Mouse (Mus musculus) lung, embryonic 14.5 days (tissue): ENCODE measurements around the gene Pkp2. TPM values are rescaled to one million over a fixed set of nuclear protein-coding genes. Genes with fewer than 3 reads are reported as not detected.

Experiments used
- ATAC-seq: fragments of 200-750 bp; cut with Nextera tagmentation; 2 replicates; pipeline ENCODE4 v1.8.0; 2017; ENCODE audit warnings: mild to moderate bottlenecking, moderate TSS enrichment, moderate library complexity; ENCODE audit not compliant: insufficient read depth
- DNase-seq: peaks from one replicate; pipeline ENCODE4 v3.0.0-alpha.2; 2015
- H3K27ac ChIP-seq: fragments of 300-500 bp; sonication (generic); 2 replicates; pipeline ENCODE4 v1.5.1; 2014; ENCODE audit warnings: low read depth, mild to moderate bottlenecking, moderate library complexity
- H3K27me3 ChIP-seq: fragments of 300-500 bp; sonication (generic); 2 replicates; pipeline ENCODE4 v1.6.1; 2014; ENCODE audit warnings: low read length, control low read depth; ENCODE audit not compliant: insufficient read depth
- H3K36me3 ChIP-seq: fragments of 300-500 bp; sonication (generic); 2 replicates; pipeline ENCODE4 v1.6.1; 2014; ENCODE audit warnings: control low read depth; ENCODE audit not compliant: insufficient read depth
- H3K4me1 ChIP-seq: fragments of 300-500 bp; sonication (generic); 2 replicates; pipeline ENCODE4 v1.6.1; 2014; ENCODE audit warnings: antibody characterized with exemption, control low read depth; ENCODE audit not compliant: insufficient read depth
- H3K4me2 ChIP-seq: fragments of 300-500 bp; sonication (generic); 2 replicates; pipeline ENCODE4 v1.6.1; 2014; ENCODE audit warnings: mild to moderate bottlenecking
- H3K4me3 ChIP-seq: fragments of 300-500 bp; sonication (generic); 2 replicates; pipeline ENCODE4 v1.5.1; 2014; ENCODE audit warnings: low read depth, low read length
- H3K9ac ChIP-seq: fragments of 300-500 bp; sonication (generic); 2 replicates; pipeline ENCODE4 v1.6.1; 2014
- H3K9me3 ChIP-seq: fragments of 300-500 bp; sonication (generic); 2 replicates; pipeline ENCODE4 v1.6.1; 2016; ENCODE audit warnings: low read depth, low read length, control low read depth
- CTCF ChIP-seq: IDR thresholded peaks from 2 replicates; pipeline ENCODE4 v1.5.1; 2016; ENCODE audit warnings: antibody characterized with exemption, low read depth
- WGBS: fragments of 180-500 bp; shearing (Covaris S2); extraction: QIAGEN DNeasy Blood & Tissue Kit; methylation state at CpG from one replicate; pipeline ENCODE4 v1.1.7; 2014; 5-methylcytosine and 5-hydroxymethylcytosine counted together
- polyA plus RNA-seq: library from polyadenylated mRNA; unstranded; fragments of >200 nt; fragmentation: Nextera tagmentation; extraction: Ambion mirVana; gene quantifications from 2 replicates; pipeline ENCODE4 v1.2.1, GENCODE M21; 2014

The Pkp2 gene
- polyA plus RNA-seq, 1 experiment from 2014 or later, result 8.4 TPM

- H3K27ac ChIP-seq, result no peak overlapping the region
These were observed 47.8 kb downstream of the Pkp2 start for GRCm38 (mm10) chr16:16260882-16261281.

DNA sequence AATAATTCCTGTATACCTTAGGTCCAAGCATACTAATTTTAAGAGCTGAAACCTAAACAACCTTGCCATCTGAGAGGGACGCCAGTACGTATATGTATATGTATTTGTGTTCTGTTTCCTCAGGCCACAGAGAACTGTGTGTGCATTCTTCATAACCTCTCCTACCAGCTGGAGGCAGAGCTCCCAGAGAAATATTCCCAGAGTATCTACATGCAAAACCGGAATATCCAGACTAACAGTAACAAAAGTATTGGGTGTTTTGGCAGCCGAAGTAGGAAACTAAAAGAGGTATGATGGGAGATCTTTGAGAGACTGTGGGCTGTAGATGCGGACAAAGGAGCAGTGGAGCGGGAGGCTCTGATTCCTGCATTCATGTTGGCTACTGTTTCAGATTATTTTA, 48.4 kb downstream of the Pkp2 start:
- no peaks in the 10 kb centered on the region for H3K9me3 ChIP-seq
- H3K27ac ChIP-seq, result no peak overlapping the region; the same call in 1 of the 2 replicates
- no peaks in the 10 kb centered on the region for H3K4me1 ChIP-seq
- 82% methylated on average over 6 of the region's 6 CpGs for whole genome bisulfite sequencing
- H3K4me2 ChIP-seq, result no peak overlapping the region
- TF ChIP-seq CTCF, result no peak
- H3K4me3 ChIP-seq, result no peak overlapping the region
- no peak overlapping the region for H3K9ac ChIP-seq
- ATAC-seq (no peak), DNase-seq (peak; percentile 3)
- H3K27me3 ChIP-seq, result no peaks in the 10 kb centered on the region
- no peaks in the 10 kb centered on the region for H3K36me3 ChIP-seq

More at GRCm38 (mm10) chr16:16260882-16261281, 47.8 kb downstream of the Pkp2 start:
- Histone ChIP-seq H3K4me2 (no peak overlapping the region), H3K4me3 (no peak overlapping the region), H3K36me3 (no peaks in the 10 kb centered on the region), H3K9ac (no peak overlapping the region), H3K9me3 (no peaks in the 10 kb centered on the region), H3K4me1 (no peaks in the 10 kb centered on the region), H3K27me3 (no peaks in the 10 kb centered on the region)
- ATAC-seq, result no peak
- TF ChIP-seq CTCF, result no peak
- 87% methylated on average over 5 of the region's 5 CpGs for WGBS
- DNase-seq, result no peak

DNA sequence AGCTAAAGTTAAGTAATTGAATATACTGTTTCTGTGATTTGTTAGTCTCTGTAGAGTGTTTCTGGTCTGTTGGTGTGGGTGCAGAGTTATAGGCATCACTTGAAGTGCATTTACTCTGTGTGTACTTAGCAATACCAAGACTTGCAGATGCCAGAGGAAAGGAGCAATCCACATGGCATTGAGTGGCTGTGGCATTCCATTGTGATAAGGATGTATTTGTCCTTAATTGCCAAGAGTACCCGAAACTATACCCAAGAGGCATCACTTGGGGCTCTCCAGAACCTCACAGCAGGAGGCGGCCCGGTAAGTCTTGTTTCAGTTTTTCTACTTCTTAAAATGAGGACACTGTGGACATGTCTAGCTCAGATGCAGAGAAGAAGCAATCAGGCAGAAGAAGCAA, 49.3 kb downstream of the Pkp2 start:
- DNase-seq (no peak), ATAC-seq (no peak)
- Histone ChIP-seq H3K4me3 (no peak overlapping the region), H3K27ac (no peak overlapping the region), H3K36me3 (no peaks in the 10 kb centered on the region), H3K27me3 (no peaks in the 10 kb centered on the region), H3K4me1 (no peaks in the 10 kb centered on the region), H3K9me3 (no peaks in the 10 kb centered on the region), H3K9ac (no peak overlapping the region), H3K4me2 (no peak overlapping the region)
- WGBS, result 79% methylated on average over 3 of the region's 3 CpGs
- no peak for TF ChIP-seq CTCF

DNA sequence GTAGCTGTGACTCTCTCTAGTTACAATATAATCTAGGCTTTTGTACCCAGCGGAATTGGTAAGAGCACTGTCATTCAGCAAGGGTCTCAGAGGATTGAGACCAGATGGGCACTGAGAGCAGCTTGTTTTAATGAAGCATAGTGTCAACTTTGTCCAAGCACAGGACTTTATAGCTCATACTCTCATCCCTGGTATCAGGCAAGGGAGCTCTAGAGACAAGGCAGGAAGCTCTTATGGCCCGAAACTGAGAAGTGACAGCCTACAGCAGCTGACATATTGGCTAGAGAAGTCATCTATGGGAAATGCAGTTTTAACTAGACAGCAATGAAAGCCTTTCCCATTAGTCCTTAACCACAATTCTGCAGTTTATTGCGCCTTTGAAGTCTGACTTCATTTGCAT, 59.9 kb downstream of the Pkp2 start:
- TF ChIP-seq CTCF, result no peak
- 56% methylated on average over 3 of the region's 3 CpGs for WGBS
- no peak overlapping the region for H3K9ac ChIP-seq
- H3K4me1 ChIP-seq, result no peaks in the 10 kb centered on the region
- no peaks in the 10 kb centered on the region for H3K9me3 ChIP-seq
- H3K27ac ChIP-seq, result no peak overlapping the region
- no peaks in the 10 kb centered on the region for H3K27me3 ChIP-seq
- no peak overlapping the region for H3K4me3 ChIP-seq
- DNase-seq, result no peak
- no peak for ATAC-seq
- H3K36me3 ChIP-seq, result no peaks in the 10 kb centered on the region
- no peak overlapping the region for H3K4me2 ChIP-seq

- no peak for TF ChIP-seq CTCF
- no peak for ATAC-seq
- Histone ChIP-seq H3K9me3 (no peaks in the 10 kb centered on the region), H3K4me3 (no peak overlapping the region), H3K4me1 (no peaks in the 10 kb centered on the region), H3K27ac (no peak overlapping the region), H3K36me3 (no peaks in the 10 kb centered on the region), H3K9ac (no peak overlapping the region), H3K4me2 (no peak overlapping the region), H3K27me3 (no peaks in the 10 kb centered on the region)
- 80% methylated on average over 6 of the region's 6 CpGs for WGBS
- DNase-seq, result no peak
These were observed 60.6 kb downstream of the Pkp2 start for GRCm38 (mm10) chr16:16273752-16274151.

- peak; percentile 99 for ATAC-seq
- Histone ChIP-seq H3K36me3 (peaks cover 16% of the 10 kb centered on the region), H3K4me3 (peak within 1 kb of the TSS; percentile 96), H3K4me2 (peak within 1 kb of the TSS; percentile 77), H3K27ac (peak within 1 kb of the TSS; percentile 97), H3K9me3 (no peaks in the 10 kb centered on the region), H3K9ac (peak within 1 kb of the TSS; percentile 91), H3K4me1 (peaks cover 3% of the 10 kb centered on the region; the same call in 1 of the 2 replicates), H3K27me3 (no peaks in the 10 kb centered on the region)
- peak; percentile 96 for DNase-seq
- peak; percentile 83 for TF ChIP-seq CTCF
- under 1% methylated on average over 50 of the region's 50 CpGs for WGBS
These were observed 89.4 kb downstream of the Pkp2 start, which contains the start of gene Yars2 for GRCm38 (mm10) chr16:16302369-16303137. Gene Yars2 (plus strand): TSS chr16:16302965.

DNA sequence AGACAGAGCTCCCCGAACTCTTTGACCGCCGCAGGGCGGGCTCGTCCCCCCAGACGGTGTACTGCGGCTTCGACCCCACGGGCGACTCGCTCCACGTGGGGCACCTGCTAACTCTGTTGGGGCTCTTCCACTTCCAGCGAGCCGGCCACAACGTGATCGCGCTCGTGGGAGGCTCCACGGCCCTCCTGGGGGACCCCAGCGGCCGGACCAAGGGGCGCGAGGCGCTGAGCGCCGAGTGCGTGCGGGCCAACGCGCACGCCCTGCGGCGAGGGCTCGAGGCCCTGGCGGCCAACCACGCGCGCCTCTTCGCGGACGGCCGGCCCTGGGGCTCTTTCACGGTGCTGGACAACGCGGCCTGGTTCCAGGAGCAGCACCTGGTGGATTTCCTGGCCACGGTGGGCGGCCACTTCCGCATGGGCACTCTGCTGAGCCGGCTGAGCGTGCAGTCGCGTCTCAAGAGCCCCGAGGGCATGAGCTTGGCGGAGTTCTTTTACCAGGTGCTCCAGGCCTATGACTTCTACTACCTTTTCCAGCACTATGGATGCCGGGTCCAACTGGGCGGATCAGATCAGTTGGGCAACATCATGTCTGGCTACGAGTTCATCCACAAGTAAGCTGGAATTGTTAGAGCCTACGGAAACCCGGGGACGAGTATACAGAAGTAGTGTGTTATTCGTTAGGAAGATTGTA, 90.2 kb downstream of the Pkp2 start:
- Histone ChIP-seq H3K27ac (peak overlapping the region; percentile 97), H3K4me2 (peak overlapping the region; percentile 77), H3K27me3 (no peaks in the 10 kb centered on the region), H3K36me3 (peaks cover 22% of the 10 kb centered on the region), H3K9me3 (no peaks in the 10 kb centered on the region), H3K9ac (peak overlapping the region; percentile 91), H3K4me1 (peaks cover 3% of the 10 kb centered on the region; the same call in 1 of the 2 replicates), H3K4me3 (peak overlapping the region; percentile 96)
- peak; percentile 63 for DNase-seq
- TF ChIP-seq CTCF, result no peak
- under 1% methylated on average over 60 of the region's 61 CpGs for WGBS
- ATAC-seq, result peak; percentile 64
